Mouse (Mus musculus) gastrocnemius, adult 8-10 months (tissue): ENCODE results near the gene Nipsnap2. TPM values are rescaled to one million over a fixed set of nuclear protein-coding genes. Genes with fewer than 3 reads are reported as not detected.
A peak's percentile ranks its signal among the peaks of the same experiment; 100 is the strongest.
"Not testable (repeated sequence)": the region's sequence is repeated elsewhere in the genome, so short reads cannot be mapped to it uniquely, and the experiment has no call there.

Experiments
- DNase-seq, 2 experiments: peaks; one replicate each; pipeline ENCODE4 v3.0.0; 2022; ENCODE audit warnings: low spot score in 2 of 2
- total RNA-seq, 4 experiments: library from RNA; stranded (reverse); gene quantifications; 2 replicates each; pipeline ENCODE4 v1.2.4; 2022

Gene Nipsnap2
- 100 to 1,000 TPM; 494 to 562 (median 513) TPM for total RNA-seq

DNA sequence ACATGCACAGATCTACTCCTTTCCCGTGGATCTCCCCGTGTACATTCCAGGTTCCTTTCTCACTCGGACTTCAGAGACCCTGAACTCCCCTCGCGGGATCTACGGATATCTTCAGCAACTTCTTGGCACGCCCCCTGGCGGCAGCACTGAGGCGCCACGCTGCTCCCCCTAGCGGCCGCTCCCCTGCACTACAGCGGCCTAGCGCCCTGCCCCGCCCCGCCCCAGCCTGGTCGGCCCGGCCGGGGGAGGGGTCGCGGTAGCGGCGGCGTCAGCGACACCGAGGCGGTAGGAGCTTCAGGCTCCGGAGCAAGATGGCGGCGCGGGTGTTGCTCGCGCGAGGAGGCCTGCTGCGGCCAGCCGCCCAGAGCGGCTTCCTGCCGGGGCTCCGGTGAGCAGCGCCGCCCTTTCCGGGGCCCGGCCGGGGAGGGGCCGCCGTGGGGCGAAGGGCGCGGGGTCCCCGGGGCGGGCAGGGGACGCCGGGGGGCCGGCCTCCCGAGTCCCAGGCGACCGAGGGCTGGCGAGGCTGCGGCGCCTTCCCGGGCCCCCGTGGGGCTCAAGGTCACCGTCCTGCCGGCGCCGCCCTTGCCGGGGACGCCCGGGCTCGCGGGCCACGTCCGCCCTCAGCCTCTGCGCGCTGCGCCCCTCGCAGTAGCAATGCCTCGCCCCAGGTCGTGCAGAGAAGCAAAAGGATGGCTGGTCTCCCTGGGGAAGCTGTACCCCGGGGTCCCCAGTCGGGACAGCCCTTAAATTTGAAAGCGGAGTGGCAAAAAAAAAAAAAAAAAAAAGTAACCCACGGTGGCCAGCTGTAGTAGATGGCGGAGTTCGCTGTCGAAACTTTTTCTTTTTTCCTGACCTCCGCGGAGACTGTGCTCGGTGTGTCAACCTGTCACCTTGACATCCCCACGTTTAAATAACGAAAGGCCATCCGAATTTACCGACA is at the start of gene Nipsnap2:
Gene Nipsnap2 (plus strand): TSS at position 230 of the 940 bp plus-strand sequence.
- DNase-seq: peak; percentile 89 to 90

DNA sequence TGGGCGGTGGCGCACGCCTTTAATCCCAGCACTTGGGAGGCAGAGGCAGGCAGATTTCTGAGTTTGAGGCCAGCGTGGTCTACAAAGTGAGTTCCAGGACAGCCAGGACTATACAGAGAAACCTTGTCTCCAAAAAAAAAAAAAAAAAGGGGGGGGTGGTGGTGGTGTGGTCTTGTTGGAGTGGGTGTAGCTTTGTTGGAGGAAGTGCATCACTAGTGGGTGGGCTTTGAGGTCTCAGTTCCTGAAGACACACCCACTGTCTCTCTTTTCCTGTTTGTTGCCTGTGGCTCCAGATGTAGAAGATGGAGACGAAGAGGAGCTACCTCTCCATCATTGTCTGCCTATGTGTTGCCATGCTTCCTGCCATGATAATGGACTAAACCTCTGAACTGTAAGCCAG is 39.7 kb upstream of the Nipsnap2 start:
- not testable (repeated sequence) for DNase-seq

DNA sequence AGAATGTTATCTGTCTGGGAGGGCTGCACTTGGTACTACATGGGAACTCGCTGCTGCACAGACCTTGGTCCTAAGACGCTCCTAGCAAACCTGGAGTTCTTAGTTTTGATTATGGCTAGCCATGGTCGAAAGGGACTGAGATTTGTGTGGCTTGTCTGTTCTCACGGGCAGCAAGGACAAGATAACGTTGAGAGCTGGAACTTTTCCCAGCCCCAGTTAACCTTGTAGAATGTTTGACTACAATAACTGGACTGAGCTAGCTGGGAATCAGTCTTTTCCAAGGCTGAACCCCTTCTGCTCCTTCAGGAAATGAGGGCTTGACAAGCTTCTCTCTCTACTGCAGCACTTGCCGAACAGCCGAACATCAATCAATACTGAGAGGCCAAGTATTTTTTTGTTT is 37.2 kb upstream of the Nipsnap2 start:
- DNase-seq: no peak

DNA sequence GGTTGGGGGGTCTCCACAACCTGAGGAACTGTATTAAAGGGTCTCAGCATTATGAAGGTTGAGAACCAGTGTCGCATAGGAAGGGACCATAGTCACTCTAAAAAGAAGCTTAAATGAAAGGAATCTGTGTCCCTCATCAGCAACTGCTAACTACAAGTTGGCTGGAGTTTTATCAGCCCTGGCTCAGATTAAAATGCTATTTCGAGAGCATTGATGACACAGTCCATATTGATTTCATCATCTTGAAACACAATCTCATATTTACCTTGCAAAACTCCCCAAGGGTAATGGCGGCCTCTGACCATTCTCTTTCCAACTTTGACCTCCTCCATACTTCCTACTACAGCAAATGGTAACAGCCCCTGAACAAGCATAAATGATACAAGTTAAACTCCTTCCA is 34.3 kb upstream of the Nipsnap2 start:
- no peak for DNase-seq

DNA sequence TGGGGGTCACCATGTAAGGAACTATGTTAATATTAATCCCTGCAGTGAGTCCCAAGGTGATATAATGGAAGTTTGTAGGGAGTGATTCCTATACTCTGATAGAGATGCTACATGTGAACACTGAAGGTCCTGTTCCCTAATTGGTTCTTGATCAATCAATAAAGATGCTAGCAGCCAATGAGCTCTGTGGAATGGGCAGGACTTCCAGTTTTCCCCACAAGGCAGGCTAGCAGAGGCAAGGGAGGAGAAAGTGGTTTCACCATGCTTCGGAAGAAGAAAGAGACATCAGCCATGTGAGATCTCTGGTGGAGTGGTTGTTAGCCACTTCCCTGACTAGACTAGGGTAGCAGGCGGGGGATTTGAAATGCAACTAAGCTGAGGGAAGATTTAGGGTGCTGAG is 24.4 kb upstream of the Nipsnap2 start:
- DNase-seq: no peak

DNA sequence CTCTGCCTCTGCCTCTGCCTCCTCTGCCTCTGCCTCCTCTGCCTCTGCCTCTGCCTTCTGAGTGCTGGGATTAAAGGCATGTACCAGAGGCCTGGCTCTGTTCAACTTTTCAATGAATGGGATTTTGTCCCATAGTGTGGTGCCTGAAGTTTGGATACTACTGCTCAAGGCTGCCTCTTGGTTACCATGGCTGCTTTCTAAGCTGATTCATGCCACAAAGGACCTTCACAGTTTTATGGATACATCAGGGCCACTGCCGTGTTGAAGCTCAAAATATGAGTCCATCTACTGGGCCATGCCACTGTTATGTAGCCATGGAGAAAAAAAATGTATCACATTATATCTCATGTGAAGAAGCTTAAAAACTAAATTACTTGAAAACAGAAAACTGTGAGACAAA is 23.2 kb upstream of the Nipsnap2 start:
- no peak for DNase-seq

DNA sequence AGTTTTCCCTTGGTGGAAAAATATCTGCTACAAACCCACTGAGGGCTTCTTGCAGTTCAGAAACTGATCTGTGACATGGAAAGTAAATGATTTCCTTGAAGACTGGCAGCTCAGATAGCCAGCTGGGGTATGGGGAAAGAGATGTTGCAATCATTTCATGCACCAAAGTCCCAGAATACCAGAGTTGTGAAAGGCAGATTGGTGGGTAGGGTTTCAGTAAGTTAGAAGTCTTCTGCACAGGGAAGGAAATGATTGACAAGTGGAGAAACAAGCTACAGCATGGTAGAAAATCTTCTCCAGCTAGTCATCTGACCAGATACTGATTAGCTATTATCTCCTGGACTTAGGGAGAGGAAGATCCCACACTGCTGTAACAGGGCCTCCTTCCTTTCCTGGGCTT is 21.5 kb upstream of the Nipsnap2 start:
- DNase-seq: no peak

DNA sequence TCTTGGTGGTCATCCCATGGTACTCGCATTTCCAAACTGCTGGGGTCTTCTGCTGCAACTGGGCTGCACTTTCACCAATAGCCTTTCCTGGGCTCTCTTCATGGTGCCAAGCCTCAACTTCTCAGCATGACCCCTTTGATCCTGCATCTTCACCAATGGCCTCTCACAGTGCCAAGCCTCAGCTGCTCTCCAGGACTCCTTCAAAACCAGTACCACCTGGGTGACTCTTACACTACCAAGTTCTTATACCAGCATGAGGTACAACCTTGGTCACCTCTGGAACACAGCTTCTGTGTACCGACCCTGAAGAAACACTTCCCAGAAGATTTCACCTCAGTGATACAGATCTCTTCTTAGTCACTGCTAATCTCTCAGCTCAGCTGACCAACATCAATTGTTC is 16.5 kb upstream of the Nipsnap2 start, which contains the start of gene Sept14:
Gene Sept14 (minus strand): TSS at position 101 of the 400 bp plus-strand sequence.
- no peak for DNase-seq

DNA sequence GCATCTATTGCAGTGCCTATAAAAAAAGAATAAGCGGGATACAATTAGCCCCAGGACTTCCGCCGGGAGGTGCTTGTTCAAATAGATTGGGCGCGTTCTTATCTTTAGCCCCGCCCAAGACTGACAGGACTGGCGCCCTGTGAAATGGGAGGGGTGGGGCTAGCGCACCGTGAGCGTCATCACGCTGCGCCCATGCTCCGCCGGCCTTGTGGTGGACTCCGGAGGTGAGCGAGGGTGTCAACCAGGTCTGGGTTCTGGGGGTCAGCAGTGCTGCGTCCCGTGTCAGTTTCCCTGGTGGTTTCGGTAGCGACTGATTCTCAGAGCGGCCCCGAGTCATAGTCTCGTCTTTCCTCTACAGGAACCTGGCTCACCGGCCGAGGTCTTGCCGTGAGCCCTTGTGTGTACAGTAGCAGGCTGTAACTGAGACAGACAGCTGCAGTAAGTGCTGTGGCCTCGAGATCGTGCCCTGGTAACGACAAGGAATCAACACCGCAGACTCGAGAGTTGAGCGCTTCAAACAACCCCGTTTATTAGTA is 9.5 kb upstream of the Nipsnap2 start, which contains the start of gene Mrps17:
Gene Mrps17 (plus strand): TSS at position 172 of the 536 bp plus-strand sequence.
- peak; percentile 80 to 88 for DNase-seq

DNA sequence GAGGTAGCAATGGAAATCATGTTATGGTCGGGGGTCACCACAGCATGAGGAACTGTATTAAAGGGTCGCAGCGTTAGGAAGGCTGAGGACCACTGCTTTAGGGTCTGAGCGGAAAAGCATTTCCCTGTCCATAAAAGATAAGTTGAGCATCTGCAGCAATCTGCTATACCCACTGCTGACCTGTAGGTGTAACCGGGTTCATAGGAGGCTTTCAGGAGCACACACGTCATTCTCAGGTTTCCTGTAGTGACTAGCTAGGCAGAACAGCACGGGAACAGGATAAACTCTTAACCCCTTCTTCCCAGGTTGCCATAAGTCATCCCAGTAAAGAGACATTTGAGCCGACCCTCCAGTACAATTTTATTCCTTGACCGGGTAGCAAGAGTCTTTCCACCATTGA is 7.8 kb upstream of the Nipsnap2 start:
- no peak for DNase-seq

DNA sequence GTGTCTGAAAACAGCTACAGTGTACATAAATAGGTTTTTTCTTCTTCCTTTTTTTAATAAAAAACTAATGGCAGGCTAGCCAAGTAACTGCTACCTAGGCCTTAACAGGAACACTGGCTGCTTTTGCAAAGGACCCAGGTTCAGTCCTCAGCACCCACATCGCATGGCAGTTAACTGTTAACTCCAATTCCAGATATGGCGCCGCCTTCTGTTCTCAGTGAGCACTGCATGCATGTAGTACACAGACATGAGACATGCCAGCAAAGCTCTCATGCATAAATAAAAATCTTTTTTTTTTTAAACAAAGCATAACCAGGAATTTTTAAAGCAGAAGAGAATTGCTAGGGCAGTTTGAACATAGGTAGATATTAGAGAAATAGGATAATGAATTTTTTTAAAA is 4.7 kb upstream of the Nipsnap2 start:
- no peak for DNase-seq

DNA sequence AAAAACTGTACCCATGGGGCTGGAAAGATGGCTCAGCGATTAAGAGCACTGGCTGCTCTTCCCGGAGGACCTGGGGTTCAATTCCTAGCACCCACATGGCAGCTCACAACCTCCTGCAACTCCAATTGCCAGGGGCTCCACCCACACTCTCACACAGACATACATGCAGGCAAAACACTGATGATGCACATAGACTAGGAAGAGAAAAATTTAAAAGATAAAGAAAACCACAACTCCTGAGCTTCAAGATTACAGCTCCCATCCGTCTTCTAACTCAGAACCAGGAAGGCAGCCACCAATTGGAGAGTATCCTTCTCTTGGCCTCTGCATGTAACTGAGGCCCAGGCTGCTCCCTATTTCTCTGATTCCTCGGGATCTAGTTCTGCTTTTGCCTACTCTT is 595 bp upstream of the Nipsnap2 start:
- DNase-seq: no peak

DNA sequence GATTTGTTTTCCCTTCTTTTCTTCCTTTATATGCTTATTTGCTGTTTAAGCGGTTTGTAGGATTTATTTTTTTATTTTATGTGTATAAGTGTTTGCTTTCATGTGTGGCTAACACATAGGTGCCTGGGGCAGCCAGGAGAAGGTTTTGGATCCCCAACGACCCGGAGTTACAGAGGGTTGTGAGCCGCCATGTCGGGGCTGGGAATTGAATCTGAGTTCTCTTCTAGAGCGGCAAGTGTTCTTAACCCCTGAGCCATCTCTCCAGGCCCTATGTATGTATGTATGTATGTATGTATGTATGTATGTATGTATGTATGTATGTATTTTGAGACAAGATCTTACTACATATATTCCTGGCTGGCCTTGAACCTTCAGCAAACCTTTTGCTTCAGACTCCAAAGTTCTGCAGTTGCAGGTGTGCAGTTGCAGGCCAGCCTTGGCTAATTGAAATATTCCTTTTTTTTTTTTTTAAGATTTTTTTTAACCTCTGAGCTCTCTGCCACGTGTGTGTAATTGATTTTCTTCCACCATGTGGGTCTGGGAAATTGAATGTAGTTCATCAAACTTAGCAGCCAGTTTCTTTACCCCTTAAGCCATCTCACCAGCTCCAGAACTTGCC is 1.0 kb downstream of the Nipsnap2 start:
- DNase-seq: no peak

DNA sequence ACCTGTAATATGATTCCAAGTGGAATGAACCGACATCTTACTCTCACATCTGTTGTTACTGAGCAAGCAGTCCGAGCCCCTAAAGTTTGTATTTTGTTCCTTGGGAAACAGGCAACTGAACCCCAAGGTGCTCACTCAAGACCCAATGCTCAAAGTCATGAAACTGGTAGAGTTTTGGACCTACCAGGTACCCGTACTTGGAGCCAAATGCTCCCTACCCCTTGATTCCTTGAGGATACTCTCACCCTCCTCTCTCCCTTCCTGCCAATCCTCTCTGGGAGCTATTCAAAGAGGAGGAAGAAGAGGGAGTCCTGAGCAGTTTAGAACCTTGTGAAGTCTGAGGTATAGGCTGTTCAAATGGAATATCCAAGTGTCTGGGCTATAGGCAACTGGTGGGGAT is 1.9 kb downstream of the Nipsnap2 start:
- no peak for DNase-seq

DNA sequence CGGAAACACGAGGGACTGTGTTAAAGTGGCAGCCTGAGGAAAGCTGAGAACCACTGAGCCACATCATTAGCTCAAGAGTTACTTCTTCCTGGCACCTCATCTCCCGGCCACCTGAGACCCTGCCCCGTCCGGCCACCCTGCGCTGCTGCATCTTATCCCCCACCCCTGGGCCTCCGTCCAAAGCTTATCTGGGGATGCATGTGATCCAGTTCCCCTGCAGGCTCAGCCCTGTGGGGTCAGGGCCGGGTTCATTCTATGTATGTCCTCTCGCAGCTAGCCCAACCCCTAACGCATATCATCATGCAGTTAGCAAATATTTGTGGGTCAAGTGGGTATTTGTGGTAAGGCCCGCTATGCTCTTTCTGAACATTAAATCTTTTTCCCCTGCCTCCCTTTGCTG is 4.4 kb downstream of the Nipsnap2 start:
- peak; percentile 23 to 41 for DNase-seq

DNA sequence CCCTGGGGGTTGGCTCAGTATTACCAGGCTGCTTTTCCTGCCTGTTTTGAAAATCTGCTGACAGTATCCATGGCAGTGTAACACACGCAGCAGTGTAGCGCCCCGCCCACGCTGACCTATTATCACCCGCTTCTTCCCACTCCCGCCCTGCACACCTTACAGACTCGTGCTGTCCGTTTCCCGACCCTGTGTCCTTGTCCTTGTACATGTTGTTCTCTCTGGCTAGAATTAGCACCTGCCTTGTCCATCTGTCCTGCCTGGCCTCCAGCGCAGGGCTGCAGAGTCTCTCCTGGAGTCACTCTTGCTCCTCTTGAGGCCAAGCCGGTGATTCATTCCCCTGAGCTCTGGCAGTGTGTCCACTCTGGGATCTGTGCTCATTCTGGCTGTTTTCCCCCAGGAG is 5.5 kb downstream of the Nipsnap2 start:
- peak; percentile 50 to 66 for DNase-seq

DNA sequence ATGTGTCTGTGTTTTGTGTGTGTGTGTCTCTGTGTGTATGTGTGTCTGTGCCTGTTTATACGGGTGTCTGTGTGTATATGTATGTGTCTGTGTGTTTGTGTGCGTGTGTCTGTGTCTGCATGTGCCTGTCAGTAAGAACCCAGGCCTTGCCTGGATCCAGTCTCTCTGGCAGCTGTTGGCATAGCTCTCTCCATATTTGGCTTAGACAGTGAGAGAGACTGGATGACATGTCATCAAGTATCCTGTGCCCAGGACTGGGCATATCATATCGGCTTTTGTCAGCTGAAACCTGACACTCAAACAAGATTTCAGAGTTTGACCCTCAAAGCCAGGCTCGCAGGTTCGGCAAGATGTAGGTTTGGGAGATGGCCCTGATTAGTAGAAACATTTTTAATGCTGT is 6.2 kb downstream of the Nipsnap2 start:
- peak; percentile 29 to 46 for DNase-seq

DNA sequence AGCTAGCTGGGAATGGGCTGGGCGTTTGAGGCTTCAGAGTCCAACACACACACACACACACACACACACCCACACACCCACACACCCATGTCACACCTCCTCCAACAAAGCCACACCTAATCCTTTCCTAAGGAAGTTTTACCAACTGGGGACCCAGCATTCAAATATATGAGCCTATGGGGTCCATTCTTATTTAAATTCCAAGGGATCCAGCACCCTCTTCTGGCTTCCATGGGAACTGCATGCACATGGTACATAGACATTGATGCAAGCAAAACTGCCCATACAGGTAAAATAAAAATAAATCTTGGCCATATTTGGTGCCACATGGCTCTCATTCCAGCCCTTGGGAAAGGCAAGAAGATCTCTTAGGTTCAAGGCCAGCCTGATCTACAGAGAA is 16.1 kb downstream of the Nipsnap2 start:
- DNase-seq: peak in 1 of 2 experiments; percentile 9

DNA sequence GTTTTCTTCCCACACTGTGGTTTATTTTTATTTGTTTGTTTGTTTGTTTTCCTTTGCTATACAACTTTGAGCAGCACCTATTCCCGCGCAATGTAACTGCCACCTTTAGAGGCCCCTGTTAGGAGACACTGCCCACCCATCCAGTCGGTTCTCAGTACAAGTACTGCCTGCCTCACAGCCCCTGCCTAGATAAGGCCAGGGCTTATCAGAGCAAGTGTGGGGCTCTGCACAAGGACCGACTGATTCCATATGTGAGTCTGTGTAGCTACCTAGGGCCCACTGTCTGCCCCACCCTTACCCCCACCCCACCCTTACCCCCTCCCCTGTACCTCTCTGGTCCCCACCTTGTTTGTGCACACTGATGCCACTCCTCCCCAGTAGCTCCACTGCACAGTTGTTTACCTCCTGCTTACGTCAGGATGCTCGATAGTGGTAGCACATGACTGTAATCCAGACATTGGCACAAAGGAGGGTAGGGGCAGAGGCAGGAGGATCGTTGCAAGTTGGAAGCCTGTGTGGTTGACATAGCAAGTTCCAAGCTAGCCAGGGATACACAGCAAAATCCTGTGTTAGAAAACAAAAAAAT is 18.1 kb downstream of the Nipsnap2 start:
- no peak for DNase-seq

DNA sequence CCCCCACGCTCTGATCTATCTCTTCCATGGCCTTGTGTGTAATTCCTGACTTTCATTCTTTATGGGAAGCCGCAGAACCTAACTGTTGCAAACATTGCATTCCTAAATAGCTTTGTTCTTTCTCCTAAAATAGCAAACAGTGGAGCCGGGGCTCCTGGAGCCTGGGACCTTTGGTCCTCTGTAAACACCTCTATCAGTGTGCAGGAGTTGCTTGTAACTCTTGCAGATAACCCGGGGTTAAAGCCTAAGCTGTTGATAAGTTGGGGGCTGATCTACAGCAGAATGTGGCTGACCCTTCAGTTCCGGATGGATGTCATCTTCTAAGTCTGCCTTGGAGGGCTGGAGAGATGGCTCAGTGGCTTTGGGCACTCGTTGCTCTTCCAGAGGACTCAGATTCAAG is 19.2 kb downstream of the Nipsnap2 start:
- no peak for DNase-seq

DNA sequence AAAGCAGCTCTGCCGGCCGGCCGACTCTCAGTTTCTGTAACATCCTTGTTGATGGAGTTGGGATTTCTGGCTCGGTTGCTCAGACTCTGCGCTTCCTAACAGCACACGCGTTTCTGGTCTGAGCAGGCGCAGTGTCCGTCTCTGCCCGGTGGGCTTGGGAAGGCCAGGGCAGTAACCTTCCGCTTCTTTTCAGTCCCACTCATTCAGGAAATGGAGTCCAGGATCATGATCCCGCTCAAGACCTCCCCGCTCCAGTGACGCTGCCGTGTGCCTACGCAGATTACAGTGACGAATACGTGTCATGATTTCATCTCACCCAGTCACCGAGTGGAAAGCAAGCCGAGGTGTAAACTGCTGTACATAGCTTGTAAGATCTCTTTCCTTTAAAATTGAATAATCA is 32.0 kb downstream of the Nipsnap2 start:
- DNase-seq: no peak

DNA sequence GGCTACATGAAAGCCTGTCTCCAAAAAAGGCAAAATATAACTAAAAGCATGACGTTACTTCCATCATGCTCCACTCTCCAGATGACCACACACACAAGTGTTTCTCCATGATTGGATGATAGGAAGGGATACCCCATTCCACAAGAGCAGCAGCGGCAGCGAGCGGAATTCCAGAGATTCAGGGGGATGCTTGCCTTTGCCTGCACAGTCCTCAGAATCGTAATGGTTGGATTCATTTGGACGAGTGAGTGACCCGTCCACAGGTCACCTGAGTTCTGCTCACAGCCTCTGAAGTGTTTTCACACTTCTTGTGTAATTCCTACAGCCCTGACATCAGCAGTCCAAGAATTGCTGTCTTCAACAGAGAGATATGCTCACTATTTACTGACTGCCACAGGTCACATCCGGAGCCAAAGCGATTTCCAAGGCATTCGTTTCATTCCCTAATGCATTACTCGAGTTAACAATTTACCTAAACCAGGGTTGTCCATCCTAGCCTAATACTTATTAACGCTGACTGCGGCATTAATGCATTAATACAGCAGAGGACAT is 35.1 kb downstream of the Nipsnap2 start:
- no peak for DNase-seq
